Mouse (Mus musculus) bone marrow, adult 2 months (tissue): ENCODE measurements around the gene Tor4a.

Source experiments
- CTCF ChIP-seq: fragments of 200-500 bp; IDR thresholded peaks from 2 replicates; pipeline ENCODE4 v1.5.1; 2011; ENCODE audit warnings: low read length, control low read depth; ENCODE audit not compliant: control insufficient read depth, insufficient read depth
- POLR2A ChIP-seq: fragments of 200-500 bp; IDR thresholded peaks from 2 replicates; pipeline ENCODE4 v1.6.1; 2011; ENCODE audit warnings: low read depth, mild to moderate bottlenecking, control low read depth, low read length, borderline replicate concordance; ENCODE audit not compliant: control insufficient read depth

DNA sequence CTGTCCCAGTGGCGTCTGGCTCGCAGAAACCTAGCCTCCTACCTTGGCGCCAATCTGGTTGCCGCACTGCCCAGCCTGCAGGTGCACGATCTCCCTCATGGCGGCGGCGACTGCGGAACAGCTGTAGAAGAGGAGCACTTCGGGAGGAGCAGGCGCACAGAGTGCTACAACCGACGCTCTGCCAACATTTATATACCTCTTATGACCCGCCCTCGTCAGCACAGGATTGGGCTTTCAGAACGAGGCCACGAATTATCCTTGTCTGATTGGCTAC lies 27.7 kb upstream of the Tor4a start, which contains the start of gene Tubb4b:
- TF ChIP-seq CTCF = peak; percentile 10; the same call in 1 of the 2 replicates
- TF ChIP-seq POLR2A = peak; percentile 99
